Mouse (Mus musculus) limb, embryonic 14.5 days (tissue): ENCODE data around the gene Tfpt. TPM values are rescaled to one million over a fixed set of nuclear protein-coding genes. Genes with fewer than 3 reads are reported as not detected.

Source experiments
- ATAC-seq: fragments of 200-750 bp; cut with Nextera tagmentation; 2 replicates; pipeline ENCODE4 v1.8.0; 2017; ENCODE audit warnings: low read depth, moderate number of reproducible peaks, moderate TSS enrichment; ENCODE audit not compliant: low FRiP score
- DNase-seq: peaks from one replicate; pipeline ENCODE4 v3.0.0-alpha.2; 2015; ENCODE audit warnings: low spot score
- H3K27ac ChIP-seq: fragments of 300-500 bp; sonication (generic); replicated peaks from 2 replicates; pipeline ENCODE4 v1.5.1; 2014; ENCODE audit warnings: low read depth, mild to moderate bottlenecking, low read length, moderate library complexity, mixed read lengths
- H3K27me3 ChIP-seq: fragments of 300-500 bp; sonication (generic); 2 replicates; pipeline ENCODE4 v1.6.1; 2014; ENCODE audit warnings: low read length, mixed read lengths; ENCODE audit not compliant: control insufficient read depth, insufficient read depth
- H3K36me3 ChIP-seq: fragments of 300-500 bp; sonication (generic); 2 replicates; pipeline ENCODE4 v1.6.1; 2014; ENCODE audit warnings: mild to moderate bottlenecking, low read length, moderate library complexity, mixed read lengths; ENCODE audit not compliant: control insufficient read depth, insufficient read depth
- H3K4me1 ChIP-seq: fragments of 300-500 bp; sonication (generic); 2 replicates; pipeline ENCODE4 v1.6.1; 2014; ENCODE audit warnings: antibody characterized with exemption, low read length, mixed read lengths; ENCODE audit not compliant: control insufficient read depth, insufficient read depth
- H3K4me2 ChIP-seq: fragments of 300-500 bp; sonication (generic); replicated peaks from 2 replicates; pipeline ENCODE4 v1.6.1; 2014; ENCODE audit warnings: low read depth, mild to moderate bottlenecking, low read length, moderate library complexity; ENCODE audit not compliant: severe bottlenecking
- H3K4me3 ChIP-seq: fragments of 300-500 bp; sonication (generic); replicated peaks from 2 replicates; pipeline ENCODE4 v1.5.1; 2014; ENCODE audit warnings: low read length
- H3K9ac ChIP-seq: fragments of 300-500 bp; sonication (generic); 2 replicates; pipeline ENCODE4 v1.6.1; 2014; ENCODE audit warnings: mild to moderate bottlenecking, low read depth, low read length, moderate library complexity; ENCODE audit not compliant: severe bottlenecking
- H3K9me3 ChIP-seq: fragments of 300-500 bp; sonication (generic); 2 replicates; pipeline ENCODE4 v1.6.1; 2016; ENCODE audit warnings: low read length; ENCODE audit not compliant: control insufficient read depth
- POLR2A ChIP-seq: fragments of 200-500 bp; IDR thresholded peaks from 2 replicates; pipeline ENCODE4 v1.8.0; 2012; ENCODE audit warnings: inconsistent platforms, mild to moderate bottlenecking, moderate library complexity, borderline replicate concordance; ENCODE audit not compliant: insufficient read depth, insufficient read length; ENCODE audit errors: extremely low read depth
- WGBS: fragments of 180-500 bp; shearing (Covaris S2); extraction: QIAGEN DNeasy Blood & Tissue Kit; methylation state at CpG from one replicate; pipeline ENCODE4 v1.1.7; 2014; 5-methylcytosine and 5-hydroxymethylcytosine counted together
- polyA plus RNA-seq, 2 experiments: library from polyadenylated mRNA; depleted of rRNA in 1 of 2; stranded (reverse) in 1 of 2; unstranded in 1 of 2; fragments of >200 nt; fragmentation: Nextera tagmentation in 1 of 2; extraction: Ambion mirVana in 1 of 2; gene quantifications; 2 replicates each; pipeline versions ENCODE4 v1.2.1 to v1.2.3; 2012 to 2014

Gene Tfpt
- polyA plus RNA-seq, 2 experiments: 24.8 to 31.9 TPM

- WGBS: 66% methylated on average over 4 of the region's 4 CpGs
- peak overlapping the region; percentile 98 for H3K9ac ChIP-seq
- no peak for TF ChIP-seq POLR2A
- peak overlapping the region; percentile 95 for H3K4me3 ChIP-seq
- H3K27me3 ChIP-seq: no peaks in the 10 kb centered on the region
- no peak for ATAC-seq
- H3K27ac ChIP-seq: no peak overlapping the region
- no peaks in the 10 kb centered on the region for H3K9me3 ChIP-seq
- H3K4me2 ChIP-seq: peak overlapping the region; percentile 61
- DNase-seq: no peak
- peaks cover 27% of the 10 kb centered on the region for H3K4me1 ChIP-seq
- H3K36me3 ChIP-seq: peaks cover 33% of the 10 kb centered on the region
Measured at GRCm38 (mm10) chr7:3646641-3647040, 16.9 kb upstream of the Tfpt start.

GRCm38 (mm10) chr7:3646188-3646587, 16.5 kb upstream of the Tfpt start:
- no peak for DNase-seq
- H3K9me3 ChIP-seq: no peaks in the 10 kb centered on the region
- peak overlapping the region; percentile 95 for H3K4me3 ChIP-seq
- ATAC-seq: no peak
- WGBS: 18% methylated on average over 9 of the region's 9 CpGs
- no peaks in the 10 kb centered on the region for H3K27me3 ChIP-seq
- peaks cover 30% of the 10 kb centered on the region for H3K36me3 ChIP-seq
- peaks cover 27% of the 10 kb centered on the region for H3K4me1 ChIP-seq
- H3K4me2 ChIP-seq: peak overlapping the region; percentile 61
- peak overlapping the region; percentile 98 for H3K9ac ChIP-seq
- no peak for TF ChIP-seq POLR2A
- 0 out of 2 replicates have a peak overlapping the region, but pooled peaks have one; percentile 93 for H3K27ac ChIP-seq

GRCm38 (mm10) chr7:3645488-3646025, 15.8 kb upstream of the Tfpt start:
- H3K27me3 ChIP-seq: no peaks in the 10 kb centered on the region
- DNase-seq (no peak), ATAC-seq (peak; percentile 8; the same call in 1 of the 2 replicates)
- H3K4me2 ChIP-seq: peak overlapping the region; percentile 61
- WGBS: 0% methylated on average over 35 of the region's 58 CpGs
- H3K4me3 ChIP-seq: peak overlapping the region; percentile 95
- TF ChIP-seq POLR2A: 0 out of 2 replicates have a peak, but pooled peaks have one; percentile 4
- peak overlapping the region; percentile 93 for H3K27ac ChIP-seq
- peaks cover 29% of the 10 kb centered on the region for H3K36me3 ChIP-seq
- H3K9ac ChIP-seq: peak overlapping the region; percentile 98
- peaks cover 27% of the 10 kb centered on the region for H3K4me1 ChIP-seq
- H3K9me3 ChIP-seq: no peaks in the 10 kb centered on the region

GRCm38 (mm10) chr7:3644672-3645487, 15.2 kb upstream of the Tfpt start, which contains the start of gene Cnot3:
Gene Cnot3, plus strand, starts transcription at chr7:3645268.
- Histone ChIP-seq H3K27ac (peak within 1 kb of the TSS; percentile 93), H3K4me2 (peak within 1 kb of the TSS; percentile 61), H3K27me3 (no peaks in the 10 kb centered on the region), H3K4me1 (peaks cover 27% of the 10 kb centered on the region), H3K36me3 (peaks cover 29% of the 10 kb centered on the region), H3K9ac (peak within 1 kb of the TSS; percentile 98), H3K9me3 (no peaks in the 10 kb centered on the region), H3K4me3 (peak within 1 kb of the TSS; percentile 95)
- WGBS: under 1% methylated on average over 58 of the region's 58 CpGs
- TF ChIP-seq POLR2A: peak; percentile 32; the same call in 1 of the 2 replicates
- ATAC-seq (peak; percentile 98), DNase-seq (peak; percentile 99)

- Histone ChIP-seq H3K4me3 (peak overlapping the region; percentile 95), H3K27ac (0 out of 2 replicates have a peak overlapping the region, but pooled peaks have one; percentile 45), H3K9ac (no peak overlapping the region), H3K4me2 (peak overlapping the region; percentile 47), H3K9me3 (no peaks in the 10 kb centered on the region), H3K36me3 (peaks cover 30% of the 10 kb centered on the region), H3K27me3 (no peaks in the 10 kb centered on the region), H3K4me1 (peaks cover 27% of the 10 kb centered on the region)
- 2% methylated on average over 11 of the region's 11 CpGs for WGBS
- DNase-seq (no peak), ATAC-seq (no peak)
- TF ChIP-seq POLR2A: no peak
Measured at GRCm38 (mm10) chr7:3644348-3644671, 14.6 kb upstream of the Tfpt start.
